Mouse (Mus musculus): ENCODE results near the gene 1700025G04Rik.

The 1700025G04Rik gene

DNA sequence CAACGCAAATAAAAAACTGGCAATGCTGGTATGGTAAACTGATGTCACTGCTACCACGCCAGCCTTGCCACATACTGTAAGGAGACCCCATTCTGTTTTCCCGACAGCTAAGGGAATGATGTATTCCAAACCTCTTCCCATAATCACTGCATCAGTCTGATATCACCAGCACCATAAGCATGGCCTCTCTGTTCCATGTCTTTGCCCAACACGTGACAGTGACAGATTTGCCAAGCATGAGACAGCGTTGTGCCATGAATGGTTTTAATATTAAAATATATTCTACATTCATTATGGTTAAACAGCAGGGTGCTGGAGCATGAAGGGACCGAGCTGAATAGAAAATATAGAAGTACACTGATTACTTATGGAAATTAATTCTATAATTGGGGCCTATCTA is 14.2 kb downstream of the 1700025G04Rik start:
- no peak for DNase-seq

DNA sequence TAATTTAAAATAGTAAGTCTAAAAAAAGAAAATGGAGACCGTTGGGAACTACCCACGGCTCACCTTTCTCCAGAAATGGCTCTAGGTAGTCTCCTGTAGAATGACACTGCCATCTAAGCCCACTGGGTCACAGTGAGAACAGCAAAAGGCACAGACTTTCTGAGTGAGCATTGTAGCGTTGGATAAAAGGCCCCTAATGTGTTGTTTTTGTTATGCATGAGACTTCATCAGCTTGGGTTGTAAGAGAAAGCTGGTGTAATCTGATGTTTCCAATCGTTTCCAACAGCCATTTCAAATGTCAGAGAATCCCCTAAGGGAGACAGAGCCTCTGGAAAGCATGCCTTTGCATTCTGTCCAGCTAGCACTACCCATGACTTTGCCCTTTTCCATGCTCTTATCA is 19.5 kb downstream of the 1700025G04Rik start:
- DNase-seq, result no peak

DNA sequence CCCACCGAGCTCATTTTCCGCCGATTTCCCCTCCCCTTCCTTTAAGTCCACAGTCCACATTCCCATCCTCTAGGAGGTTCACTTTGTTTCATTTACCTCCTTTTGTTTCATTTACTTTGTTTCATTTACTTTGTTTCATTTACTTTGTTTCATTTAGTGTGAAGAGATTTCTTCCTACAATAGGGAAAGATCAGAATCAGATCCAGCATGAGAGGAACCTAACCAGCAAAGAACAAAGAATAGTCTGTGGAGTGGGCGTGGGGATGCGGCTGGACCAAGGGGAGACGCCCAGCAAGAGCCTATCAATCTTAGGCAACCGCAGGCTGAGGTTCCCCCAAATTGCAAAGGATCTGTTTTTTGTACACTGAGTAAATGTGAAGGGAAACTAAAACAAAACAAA is 20.2 kb downstream of the 1700025G04Rik start:
- no peak for DNase-seq

DNA sequence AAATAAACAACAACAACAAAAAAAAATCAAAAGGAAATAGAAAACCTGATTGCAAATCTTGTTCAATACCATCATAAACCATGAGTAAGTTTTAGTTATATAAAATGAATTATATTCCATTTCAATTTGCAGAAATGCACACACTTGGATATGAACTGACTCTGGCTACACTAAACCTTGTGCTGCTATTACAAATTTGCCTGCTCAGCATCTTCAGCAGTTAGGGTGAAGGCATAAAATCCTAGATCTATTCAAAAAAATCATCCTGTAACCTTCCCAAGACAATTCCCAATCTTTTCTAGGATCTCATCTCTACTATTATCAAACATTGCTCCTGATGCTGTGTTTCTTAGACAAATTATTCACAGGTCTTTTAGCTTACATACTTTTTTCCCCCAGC is 22.0 kb downstream of the 1700025G04Rik start:
- DNase-seq, result no peak

DNA sequence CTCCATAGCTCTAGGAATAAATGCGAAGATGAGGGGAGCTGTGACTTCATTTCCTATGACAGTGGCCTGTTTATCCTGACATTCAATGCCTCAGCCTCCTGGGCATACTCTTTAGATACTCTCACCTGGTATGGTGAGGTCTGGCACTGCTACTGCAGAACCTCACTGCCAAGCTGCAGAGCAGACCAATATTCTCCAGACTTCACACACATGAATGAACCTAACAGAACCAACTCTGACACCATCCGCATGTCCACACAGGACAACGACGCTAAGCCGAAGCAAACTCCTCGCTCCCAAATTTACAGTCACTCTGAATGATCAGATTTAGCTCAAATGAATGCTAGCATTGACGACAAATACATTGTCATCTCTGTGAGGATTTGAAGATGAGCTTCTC is 24.4 kb downstream of the 1700025G04Rik start:
- DNase-seq, result no peak

DNA sequence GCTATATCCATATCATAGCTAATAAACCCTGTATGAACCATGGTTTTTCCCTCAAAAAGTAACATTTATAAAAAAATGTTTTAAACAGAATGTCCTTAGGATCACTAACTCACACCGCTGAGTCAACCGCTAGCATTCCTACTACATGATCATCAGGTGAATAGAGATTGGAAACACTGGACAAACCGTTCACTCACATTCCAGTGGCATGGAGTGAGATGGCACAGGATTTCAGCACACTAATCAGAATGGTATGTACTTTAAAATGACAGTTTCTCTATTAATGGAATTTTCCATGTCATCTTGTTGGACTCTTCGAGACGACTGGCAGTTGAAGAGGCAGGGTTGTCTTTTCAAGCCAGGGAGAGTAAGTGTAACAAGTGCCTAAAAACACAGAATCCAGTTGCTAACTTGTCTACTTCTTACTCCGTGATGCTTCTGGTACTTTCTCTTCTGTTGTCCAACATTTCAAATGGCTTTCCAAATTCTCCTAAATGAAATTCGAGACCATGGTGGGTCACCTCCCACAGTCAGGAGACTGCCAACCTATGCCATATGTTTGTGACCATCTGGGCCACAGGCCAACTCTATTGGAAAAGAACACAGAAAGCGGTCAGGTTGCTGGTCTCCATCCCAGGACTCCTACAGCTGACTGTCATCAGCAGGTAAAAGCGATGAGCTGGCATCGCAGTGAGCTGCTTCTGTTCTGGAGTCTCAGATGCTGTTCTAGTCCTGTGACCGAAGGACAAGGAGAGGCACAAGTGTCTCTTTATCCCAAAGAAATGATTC is 26.4 kb downstream of the 1700025G04Rik start:
- DNase-seq, result no peak

DNA sequence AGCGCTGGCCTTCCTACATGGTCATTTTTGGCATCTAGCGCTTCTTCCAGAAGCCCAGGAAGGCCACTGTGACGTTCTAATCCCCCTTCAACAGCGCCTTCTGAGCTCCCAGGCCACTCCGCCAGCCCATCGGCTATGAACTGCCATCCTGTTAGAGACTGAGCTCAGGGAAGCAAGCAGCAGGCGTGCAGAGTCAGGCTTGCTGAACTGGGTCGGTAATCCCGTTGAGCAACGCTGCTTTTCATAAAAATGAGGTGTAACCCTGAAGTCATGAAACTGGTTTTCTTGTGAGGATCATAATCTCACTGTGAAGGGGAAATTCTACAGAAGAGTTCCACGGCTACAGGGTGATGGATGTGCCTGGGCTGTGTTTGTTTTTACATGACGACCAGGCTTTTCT is 28.2 kb downstream of the 1700025G04Rik start:
- no peak for DNase-seq

DNA sequence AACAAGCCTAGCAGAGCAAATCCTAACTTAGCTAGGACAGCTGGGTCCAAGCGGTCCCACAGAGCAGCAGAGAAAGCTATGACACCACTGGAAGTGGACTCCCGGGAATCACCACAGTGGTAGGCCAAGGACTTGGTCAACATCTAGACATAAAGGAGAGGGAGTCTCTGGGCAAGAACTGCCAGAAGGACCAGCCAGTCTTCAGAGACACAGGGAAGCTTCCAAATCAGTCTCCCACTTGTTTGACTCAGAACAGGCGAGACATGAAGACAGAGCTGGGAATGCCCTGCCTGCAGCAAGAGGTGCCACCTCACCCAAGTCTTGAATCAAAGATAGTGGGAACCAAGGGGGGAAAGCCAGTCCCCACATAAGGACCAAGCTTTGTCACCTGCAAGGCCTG is 29.7 kb downstream of the 1700025G04Rik start:
- no peak for DNase-seq

DNA sequence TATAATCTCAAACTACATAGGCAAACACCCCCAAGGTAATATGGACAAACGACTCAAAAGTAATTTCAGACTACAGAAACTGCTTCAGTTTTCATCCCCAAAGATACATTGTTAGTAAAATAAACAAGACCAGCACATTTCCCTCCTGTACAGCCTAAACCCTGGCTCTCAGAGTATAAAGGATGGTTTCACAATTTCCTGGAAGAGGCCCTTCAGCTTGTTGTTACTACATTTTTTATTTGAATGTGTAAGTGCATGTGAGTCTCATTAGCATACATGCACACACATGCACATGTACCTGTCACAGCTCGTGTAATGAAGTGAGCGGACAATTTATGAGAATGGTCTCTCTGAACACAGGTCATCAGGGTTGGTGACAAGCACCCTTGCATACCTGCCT is 31.1 kb downstream of the 1700025G04Rik start:
- DNase-seq, result no peak

DNA sequence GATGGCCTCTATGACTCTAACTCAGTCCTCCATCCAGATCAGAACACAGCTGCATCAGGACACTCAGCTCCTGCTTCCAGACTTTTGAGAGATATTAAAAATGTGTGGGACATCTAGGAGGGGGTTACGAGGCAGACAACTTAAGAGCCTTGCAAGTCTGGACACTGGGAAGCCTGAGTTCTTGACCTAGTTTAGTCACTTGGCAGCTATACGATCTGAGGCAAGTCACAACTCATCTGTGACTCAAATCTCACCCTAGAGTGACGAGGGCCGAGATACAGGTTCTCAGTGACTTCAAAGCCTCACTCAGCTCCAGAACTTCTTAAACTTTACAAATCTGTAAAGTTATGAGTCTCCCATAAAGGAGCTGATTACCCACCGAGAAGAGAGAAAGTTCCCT is 36.8 kb downstream of the 1700025G04Rik start:
- DNase-seq, result no peak

DNA sequence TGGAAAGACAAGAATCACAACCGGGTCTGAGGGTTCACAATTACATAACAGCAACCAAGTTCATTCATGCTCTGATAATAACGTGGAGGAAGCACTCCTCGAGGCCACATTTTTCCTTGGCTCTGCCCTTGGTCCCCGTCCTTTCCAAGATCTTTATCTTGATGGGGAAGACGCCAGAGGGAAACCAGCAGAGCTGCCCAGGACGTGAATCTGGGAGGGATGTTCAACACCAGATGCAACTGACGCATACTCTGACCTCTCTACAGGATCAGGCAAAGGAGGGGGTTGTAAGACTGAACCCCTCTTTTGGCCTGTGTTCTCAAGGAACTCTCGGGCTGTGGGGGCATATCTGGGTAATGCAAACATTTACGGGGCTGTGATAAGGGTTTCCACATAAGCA is 38.1 kb downstream of the 1700025G04Rik start:
- no peak for DNase-seq

DNA sequence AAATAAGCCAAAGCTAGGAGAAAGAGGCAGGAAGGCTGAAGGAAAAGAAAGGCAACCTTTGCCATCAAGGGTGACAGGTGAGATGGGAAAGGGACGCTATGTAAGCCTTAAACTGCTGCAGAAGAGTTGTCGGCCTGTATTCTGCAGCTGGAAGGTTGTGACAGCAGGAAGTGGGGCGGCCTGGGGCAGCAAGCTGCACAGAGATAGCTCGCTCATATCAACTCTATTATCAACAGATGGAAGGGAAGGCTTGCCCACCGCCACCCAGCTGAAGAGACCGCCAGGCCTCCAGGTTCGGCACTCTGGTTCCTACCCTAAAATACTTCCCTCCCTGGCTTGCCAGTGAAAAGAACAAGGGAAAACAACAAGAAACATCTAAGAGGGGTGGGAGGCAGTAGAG is 39.9 kb downstream of the 1700025G04Rik start:
- DNase-seq, result no peak

DNA sequence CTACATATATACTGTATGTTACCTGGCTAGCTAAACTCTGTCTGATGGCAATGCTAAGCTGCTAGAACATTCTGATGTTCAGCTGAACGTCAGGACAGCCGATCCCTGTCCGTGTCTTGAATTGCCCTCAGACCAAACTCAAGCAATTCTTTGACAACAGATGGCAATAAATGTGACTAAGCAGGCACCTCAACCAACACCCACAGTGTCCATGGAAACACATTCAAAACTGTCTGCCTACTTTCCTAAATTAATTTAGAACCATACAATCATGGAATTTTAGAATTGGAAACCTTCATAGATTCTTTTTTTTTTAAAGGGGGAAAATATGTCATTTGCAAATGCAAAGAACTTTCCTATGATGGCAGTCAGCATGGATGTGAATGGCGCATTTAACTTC is 41.6 kb downstream of the 1700025G04Rik start:
- no peak for DNase-seq

DNA sequence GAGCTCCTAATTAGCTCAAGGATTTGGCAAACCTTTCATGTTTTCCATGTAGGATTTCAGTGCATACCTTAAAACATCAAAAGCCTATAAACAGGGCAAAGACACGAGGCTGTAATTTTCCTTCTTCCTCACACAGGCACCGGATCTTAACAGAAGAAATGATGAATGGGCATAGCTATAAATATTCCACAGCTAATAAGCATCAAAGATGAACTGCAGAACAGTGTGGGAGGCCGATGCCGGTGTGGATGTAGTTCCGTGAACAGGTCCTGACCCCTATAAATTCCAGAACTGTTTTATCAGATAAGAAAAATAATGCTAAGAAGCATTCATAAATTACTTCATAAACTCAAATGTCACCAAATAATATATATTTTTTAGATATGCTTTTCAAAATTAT is 42.5 kb downstream of the 1700025G04Rik start:
- DNase-seq, result no peak

DNA sequence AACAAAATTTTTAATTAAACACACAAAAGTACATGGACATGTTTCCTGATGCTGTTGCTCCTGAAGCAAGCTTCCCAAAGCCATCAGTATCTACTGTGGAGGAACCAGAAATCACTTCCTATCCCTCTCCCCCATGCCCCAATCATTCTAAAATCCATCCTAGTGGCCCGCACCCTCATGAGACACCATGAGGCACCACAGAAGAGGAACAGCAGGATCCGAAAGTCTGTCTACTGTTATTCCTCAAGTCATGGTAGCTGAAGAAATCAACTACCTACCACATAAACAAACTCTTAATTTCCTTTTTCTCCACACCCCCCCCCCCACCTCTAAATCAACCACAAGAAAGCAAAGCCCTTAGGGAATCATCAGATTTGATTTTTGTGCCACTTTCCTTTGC is 46.5 kb downstream of the 1700025G04Rik start:
- DNase-seq, result no peak

DNA sequence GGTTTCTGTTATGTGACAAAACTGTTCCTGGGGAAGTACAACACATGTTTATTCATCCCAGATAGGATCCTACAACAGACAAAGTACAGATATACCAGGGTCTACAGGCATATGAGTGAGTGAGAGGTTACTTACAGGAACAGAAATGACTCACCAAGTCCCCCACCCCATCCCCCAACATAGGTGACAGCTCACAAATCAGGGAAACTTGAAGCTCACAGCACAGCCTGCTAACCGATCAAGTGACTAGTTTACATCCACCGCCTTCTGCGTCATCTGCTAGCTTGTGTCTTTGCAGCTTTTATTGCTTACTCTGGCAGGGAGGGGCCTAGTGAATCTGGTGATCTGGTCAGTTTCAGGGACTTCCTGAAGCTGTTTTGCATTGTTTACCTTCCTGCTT is 47.5 kb downstream of the 1700025G04Rik start:
- DNase-seq, result no peak

DNA sequence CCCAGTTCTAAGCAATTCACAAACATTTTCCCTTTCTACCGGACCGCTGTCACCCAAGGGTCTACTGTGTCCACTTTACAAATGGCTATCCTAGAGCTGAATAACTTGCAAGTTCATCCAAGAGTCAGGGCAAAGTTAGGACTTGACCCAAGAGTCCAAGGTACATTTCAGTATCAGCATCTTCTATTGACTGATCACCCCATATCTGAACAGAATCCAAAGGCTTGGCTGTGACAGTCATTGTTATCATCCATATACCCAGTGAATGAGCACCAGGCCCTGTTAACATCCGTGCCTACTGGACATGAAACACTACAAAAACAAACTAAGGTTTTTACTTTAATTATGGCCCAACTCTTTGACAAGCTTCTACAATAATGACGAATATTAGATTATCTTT is 48.9 kb downstream of the 1700025G04Rik start:
- no peak for DNase-seq

DNA sequence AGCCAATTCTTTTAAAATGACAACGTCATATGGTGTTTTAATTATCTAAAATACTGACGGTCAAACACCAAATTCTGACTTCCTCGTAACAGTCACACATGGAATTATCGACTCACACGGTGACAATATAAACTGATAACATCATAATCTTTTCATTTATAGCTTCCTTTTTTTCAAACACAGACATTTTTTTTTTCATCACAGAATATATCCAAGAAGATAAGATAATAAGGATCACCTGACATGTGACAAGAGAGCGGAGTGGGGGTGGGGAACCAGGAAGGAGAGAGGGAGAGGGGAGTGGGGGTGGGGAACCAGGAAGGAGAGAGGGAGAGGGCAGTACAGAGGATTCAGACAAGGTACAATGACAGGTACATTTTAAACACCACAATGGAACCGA is 49.9 kb downstream of the 1700025G04Rik start:
- DNase-seq, result no peak

DNA sequence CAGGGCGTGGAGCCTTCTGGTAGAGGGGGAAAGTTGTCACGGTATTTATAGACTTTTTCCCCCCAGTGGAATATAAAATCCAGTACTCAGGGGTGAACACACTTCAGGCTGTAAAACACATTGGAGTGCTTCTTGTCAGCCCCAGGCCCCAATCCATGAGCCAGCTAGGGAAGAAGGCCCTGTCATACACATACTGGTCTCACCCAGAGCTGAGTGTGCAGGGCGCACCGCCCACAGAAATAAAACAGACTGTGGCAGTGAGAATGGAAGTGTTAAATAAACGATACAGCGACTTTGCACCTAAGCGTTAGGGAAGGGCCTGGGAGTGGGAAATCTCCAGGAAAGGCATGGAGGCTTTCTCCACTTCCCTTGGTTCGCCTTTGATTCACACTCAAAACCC is 50.3 kb downstream of the 1700025G04Rik start:
- peak; percentile 33 for DNase-seq

DNA sequence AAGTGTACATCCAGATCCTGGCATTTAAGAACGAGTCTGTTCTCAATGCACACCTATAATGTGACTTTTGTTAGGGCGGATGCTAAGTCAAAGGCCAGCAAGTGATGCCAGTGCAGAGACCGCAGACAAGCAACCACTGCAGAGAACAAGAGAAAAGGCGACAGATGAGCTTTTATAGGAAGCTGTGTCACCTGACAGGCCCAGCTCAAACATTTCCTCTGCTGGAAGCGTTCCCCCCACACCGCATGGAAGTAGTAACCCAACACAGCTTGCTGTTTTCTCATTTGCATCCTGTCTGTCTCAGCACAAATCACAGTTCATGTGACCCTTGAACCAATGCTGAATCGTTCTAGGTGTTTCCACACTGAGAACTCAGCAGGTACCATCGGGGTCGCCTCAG is 51.8 kb downstream of the 1700025G04Rik start:
- DNase-seq, result no peak

DNA sequence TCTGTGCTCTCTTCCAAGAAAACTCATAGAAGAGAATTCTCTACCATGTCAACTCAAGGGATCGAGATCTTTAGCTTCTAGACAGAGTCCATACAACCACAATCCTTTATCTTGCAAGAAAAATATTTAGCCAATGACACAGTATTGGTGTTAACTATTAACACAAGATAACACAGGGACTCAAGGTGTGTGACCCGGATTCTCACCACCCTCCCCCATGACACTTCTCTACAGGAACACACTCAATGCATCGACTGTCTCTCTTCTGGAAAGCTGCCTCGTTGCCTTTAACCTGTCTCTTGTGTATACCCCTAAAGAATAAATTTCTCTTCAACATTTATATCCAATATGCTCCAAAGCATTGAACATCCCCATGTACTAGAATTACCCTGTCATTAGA is 52.3 kb downstream of the 1700025G04Rik start:
- no peak for DNase-seq

DNA sequence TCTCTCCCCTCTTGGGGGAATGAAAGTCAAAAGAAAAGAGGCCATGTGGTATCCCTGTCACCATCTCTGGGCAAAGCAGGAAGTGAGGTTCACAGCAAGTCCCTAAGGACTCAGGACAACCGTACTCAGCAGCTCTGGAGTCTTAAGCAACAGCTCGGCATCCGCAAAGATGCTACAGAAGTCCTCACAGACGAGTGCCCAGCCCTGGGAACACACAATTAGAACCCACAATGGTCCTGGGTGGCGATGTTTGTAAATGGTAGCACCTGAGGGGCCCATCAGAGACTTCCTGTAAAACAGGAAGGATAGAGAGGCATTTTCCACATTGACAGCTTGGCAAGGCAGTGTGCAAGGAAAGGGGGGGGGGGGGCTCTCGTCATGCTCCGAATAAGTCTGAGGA is 55.2 kb downstream of the 1700025G04Rik start:
- DNase-seq, result no peak

DNA sequence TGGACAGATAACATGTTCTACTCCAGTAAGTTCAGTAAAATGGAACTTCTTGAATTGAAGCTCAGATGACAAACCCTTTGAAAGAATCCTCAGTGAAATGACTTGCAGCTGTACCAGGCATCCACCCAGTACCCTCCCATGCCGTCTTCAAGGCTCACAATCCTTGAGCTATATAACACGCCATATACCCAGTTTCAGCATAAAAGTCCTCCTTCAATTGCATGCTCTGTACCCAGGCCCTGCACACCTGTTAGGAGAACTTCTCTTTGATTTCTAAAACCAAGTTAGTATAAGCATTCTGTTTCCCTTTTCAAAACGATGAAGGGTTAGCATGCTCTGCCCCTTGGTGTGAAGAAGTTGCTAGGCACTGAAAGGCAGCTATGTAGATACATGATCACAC is 56.2 kb downstream of the 1700025G04Rik start:
- DNase-seq, result no peak

DNA sequence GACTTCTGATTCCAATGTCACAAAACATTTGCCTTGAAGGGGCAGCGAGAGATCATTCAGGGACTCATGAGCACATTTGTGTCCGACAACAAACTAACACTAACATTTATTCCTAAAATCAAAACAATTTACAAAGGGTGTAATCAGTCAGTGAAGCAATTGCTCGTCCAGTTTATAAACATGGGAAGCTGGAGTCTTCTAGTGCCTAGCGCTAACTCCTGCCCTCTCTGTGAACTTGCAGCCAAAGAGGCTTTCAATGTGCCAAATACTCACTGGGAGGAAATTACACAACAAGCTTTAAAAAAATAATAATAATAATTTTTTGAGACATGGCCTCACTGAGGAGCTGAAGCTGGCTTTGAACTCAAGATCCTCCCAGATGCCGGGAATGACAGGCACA is 57.8 kb downstream of the 1700025G04Rik start:
- no peak for DNase-seq

DNA sequence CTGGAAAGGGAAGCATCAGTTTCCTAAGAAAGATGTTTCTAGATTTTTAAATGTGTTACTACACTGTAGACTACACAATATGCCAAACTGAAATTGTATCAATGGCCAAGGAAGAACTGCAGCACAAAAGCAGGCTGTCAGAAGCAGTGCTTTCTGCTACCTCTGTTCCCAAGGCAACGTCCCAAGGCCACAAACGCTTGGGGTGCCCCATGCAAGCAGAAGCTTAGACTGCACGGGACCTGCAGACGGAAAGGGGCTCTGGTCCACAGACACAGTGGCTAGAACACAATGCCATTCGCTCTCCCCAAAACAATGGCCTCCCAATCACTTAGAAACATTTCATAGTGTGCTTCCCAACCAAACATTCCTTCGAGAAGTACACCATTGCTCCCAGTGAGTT is 59.4 kb downstream of the 1700025G04Rik start:
- DNase-seq, result no peak
